Mouse (Mus musculus) left cerebral cortex, postnatal 14 days (tissue): Measurements from ENCODE around the gene Ptprm. TPM values are rescaled to one million over a fixed set of nuclear protein-coding genes. Genes with fewer than 3 reads are reported as not detected.

Source experiments
- DNase-seq, 2 experiments: peaks; one replicate each; pipeline ENCODE4 v3.0.0; 2021 to 2022; ENCODE audit warnings: low spot score in 2 of 2, mixed read lengths in 1 of 2
- intact Hi-C: fragments of 180-260 bp; cut with DNase I; formaldehyde crosslinking; loops from one replicate; pipeline ENCODE4 v1.15.1; 2025
- total RNA-seq, 2 experiments: library from RNA; stranded (reverse); gene quantifications; 2 replicates each; pipeline ENCODE4 v1.2.3; 2021

Ptprm gene
- total RNA-seq, 2 experiments from 2014 or later: 36.2 to 41.9 TPM

DNA sequence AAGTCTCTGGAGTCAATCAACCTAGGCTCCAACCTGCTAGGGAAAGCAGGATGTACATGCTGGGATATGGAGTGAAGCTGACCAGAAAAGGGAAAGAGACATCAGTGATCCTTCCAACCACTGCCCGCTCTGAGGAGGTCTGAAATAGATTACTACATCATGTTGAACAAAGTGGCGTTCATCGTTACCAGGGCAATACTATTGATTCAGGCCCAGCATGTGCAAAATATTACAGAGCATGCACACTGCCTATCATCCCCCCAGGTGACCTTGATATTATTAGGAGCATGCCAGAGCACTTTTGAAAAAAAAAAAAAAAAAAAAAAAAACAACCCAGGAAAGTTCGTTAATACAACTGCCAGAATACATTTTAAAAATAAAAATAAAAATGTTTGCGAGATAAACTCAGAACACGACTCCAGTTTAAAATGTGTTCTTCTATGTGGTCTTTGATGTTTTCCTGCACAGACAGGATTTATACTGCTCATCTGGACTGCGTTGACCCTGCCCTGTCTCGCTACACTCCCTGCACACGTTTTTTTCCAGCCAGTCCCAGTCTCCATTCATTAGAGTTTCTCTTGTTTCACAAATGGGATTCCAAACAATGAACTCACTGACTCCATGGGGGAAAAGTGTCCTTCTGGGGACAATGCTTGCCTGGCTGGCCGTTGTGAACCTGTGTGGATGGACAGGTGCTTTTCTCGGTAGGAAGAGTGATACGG is 111.3 kb downstream of the Ptprm start:
- intact Hi-C loops: no loop called here
- DNase-seq: no peak

GRCm38 (mm10) chr17:67241951-67242773 is 112.1 kb downstream of the Ptprm start:
- intact Hi-C loops: no loop called here
- DNase-seq: no peak

DNA sequence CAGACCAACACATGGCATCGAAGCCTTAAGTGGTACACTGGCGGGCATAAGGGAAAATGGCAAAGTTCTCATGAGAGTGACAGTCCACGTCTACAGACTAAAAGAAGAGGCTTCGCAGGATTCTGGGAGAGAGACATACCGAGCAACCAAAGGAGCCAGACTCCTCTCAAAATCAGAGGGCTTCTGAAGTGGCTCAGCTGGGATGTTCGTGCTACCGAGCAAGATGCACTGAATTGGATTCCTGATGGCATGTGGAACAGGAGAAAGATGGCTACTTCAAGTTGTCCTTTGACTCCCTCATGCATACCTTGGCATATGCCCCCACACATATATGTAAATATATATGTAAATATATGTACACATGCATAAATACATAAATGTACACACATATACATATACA is 115.4 kb downstream of the Ptprm start:
- intact Hi-C loops: no loop called here
- no peak for DNase-seq

DNA sequence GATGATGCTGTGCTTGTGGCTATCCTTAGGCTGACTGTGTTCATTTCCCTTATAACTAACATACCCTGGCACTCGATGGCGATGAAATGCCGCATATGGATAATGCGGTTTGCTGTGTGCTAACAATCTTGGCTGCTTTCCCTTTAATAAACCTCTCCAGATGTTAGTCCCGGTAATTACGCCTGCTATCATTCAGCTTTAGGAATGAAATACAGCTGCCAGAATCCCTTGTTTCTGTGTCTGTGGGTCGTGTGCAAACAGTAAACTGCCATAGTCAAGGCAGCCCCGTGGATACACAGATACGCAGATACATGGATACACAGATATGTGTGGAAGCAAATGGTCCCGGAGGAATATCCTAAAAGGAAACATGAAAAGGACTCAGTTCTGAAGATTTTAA is 116.8 kb downstream of the Ptprm start:
- DNase-seq: no peak
- intact Hi-C loops: no loop called here

DNA sequence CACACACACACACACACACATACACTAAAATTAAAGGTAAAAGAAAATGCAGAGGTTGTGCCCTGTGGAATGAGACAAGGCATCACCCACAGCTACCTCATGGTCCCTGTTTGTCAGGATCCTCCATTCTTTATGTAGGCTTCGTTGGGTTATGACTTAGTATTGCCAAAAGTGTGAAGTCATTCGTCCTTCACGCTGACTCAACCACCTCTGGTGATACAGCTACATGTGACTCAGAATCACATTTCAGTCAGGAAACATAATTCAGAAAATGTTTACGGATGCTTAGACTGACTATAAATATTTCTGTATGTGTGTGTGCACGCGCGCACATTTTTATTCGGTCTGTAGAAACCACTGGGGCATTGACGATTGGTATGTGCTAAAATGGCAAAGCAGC is 121.2 kb downstream of the Ptprm start:
- DNase-seq: no peak
- intact Hi-C loops: no loop called here

DNA sequence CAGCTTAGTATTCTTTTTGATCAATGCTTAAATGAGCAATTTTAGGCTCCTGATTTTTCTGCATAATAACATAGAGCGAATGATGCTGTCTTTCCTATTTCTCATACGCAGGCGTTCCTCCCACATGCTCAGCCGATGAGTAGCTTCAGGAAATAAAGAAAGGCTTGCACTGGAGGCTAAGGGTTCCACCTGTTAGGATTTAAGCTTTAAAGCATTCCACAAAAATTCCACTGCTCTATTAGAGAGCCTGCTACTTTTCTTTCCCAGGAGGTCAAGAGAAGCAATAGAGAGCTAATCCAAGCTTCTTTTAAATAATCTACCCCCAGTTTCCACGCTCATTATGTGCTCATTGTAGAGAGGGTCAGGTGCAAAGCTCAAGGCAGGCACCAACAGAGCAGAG is 127.3 kb downstream of the Ptprm start:
- intact Hi-C loops: no loop called here
- no peak for DNase-seq

- intact Hi-C loops: no loop called here
These were observed 138.9 kb downstream of the Ptprm start for GRCm38 (mm10) chr17:67215326-67215725.

GRCm38 (mm10) chr17:67213711-67214110 is 140.5 kb downstream of the Ptprm start:
- no peak for DNase-seq
- intact Hi-C loops: no loop called here

More at GRCm38 (mm10) chr17:67215326-67215725, 138.9 kb downstream of the Ptprm start:
- DNase-seq: no peak

DNA sequence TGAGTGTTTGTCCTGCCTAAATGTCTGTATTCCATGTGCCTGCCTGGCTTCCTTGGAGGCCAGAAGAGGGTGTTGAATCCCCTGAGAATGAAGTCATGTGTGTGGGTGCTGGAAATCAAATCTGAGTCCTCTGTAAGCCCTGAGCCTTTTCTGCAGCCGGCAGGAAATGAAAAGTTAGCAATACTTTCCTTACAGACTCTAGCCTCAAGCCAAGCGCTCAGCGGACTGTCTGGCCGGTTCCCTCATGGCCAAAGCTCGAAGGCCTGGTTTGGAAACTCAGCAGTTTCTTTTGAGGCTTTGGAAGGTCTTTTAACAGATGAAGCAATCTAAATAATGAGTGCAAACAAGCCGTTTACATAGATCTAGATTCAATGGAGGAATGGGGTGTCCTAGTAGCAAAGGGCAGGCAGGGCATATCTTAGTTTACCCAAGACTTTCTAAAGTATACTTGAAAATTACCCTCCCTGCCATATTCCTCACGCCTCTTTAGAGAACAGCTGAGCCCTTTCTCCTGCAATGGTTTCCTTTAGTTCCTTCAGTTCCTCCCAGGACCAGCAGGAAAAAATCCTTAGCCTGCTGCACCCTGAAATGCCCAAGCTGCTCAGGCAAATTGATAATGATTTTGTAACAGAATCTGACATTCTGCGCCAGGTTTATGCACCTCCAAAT is 144.4 kb downstream of the Ptprm start:
- DNase-seq: no peak
- intact Hi-C loops: no loop called here

- no peak for DNase-seq
- intact Hi-C loops: no loop called here
These were observed 145.7 kb downstream of the Ptprm start for GRCm38 (mm10) chr17:67208600-67208999.

DNA sequence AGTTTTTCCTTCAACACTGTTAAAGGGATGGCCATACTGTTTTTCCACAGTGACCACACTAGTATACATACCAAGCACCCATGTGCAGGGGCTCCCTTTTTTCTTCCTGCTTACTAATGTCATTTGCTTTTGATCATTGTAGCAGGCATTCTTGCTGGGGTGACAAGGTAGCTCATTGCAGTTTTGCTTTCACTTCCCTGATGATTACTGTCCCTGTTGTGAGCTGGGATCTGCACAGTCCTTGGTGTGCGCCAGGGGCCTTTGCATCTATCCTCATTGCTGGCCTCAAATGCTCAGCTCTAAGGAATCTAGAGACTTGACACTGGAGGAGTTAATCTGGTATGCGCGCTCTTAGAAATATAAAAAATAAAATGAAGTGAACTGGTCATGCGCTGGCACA is 147.3 kb downstream of the Ptprm start:
- DNase-seq: no peak
- intact Hi-C loops: no loop called here

- intact Hi-C loops: no loop called here
- DNase-seq: peak in 1 of 2 experiments; percentile 3
These were observed 153.1 kb downstream of the Ptprm start for GRCm38 (mm10) chr17:67201151-67201550.

DNA sequence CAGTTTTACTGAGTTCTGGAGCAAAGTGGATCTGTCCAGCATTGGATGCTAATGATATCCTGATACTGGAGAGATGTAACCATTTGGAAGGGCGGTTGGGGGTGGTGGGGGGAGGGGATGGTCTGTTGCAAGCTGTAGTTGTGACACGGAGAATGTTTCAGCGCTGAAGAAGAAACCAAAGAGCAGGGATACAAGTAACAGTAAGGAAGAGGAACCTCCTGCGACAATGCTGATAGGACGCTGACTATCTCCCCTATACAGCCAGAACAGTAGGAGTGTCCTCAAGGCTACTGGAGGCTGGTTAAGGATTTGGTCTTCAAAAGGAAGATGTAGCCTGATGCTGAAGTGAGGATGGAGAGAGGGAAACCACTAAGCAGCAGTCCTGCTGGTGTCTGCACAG is 160.5 kb downstream of the Ptprm start:
- no peak for DNase-seq
- intact Hi-C loops: no loop called here

DNA sequence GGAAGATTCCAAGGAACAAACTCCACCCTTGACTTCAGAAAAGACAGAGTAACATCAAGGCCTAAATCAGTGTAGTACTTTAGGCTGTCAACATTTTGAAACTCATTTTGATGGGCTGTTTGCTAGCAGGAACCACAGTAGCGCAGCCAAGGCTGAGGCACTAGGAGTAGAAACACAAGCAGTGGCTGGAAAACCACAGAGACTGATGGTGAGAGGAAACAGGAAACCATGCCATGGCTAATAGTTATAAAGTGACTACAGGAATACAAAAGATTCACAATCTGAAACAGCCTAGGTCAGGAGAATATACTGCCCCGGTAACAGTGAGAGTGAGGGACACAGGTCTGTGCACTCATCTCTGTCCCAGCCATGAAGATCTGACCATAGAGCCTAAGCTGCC is 165.7 kb downstream of the Ptprm start:
- intact Hi-C loops: no loop called here
- no peak for DNase-seq

DNA sequence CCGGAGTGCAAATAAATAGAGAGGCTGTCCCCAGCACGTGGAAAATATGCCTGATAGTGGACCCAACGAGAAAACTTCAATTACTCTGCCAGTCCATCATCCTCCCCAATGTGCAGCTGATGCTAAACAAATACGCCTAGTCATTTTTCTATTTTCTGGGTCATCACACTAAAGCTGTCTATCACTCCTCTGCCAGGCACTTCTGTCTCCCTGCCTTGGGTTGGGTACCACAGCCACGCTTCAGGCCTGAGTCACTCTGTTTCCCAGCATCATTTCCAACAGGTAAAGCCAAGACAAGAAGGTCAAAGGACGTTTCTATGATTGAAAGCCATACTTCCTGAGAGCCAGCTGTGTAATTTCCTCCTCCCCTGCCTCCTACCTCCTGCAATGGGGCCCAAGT is 167.4 kb downstream of the Ptprm start:
- intact Hi-C loops: no loop called here
- no peak for DNase-seq

DNA sequence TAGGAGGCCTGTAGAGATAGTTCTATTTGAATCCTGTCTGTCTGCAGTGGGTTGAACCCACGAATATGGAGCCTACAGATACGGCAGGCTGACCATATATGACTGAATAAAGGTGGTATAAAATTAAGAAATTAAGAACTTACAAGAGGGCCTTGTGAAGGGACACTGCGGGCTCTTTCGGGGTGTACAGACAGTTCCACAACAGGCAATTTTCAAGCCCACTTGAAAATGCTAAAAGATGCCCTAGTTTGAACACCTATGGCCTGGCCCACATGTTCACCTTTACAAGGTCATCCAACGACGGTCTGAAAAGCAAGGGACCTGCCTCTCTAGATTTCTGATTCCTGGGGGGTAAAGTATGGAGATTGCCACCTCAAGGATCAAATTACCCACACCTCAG is 168.3 kb downstream of the Ptprm start:
- intact Hi-C loops: no loop called here
- DNase-seq: no peak

DNA sequence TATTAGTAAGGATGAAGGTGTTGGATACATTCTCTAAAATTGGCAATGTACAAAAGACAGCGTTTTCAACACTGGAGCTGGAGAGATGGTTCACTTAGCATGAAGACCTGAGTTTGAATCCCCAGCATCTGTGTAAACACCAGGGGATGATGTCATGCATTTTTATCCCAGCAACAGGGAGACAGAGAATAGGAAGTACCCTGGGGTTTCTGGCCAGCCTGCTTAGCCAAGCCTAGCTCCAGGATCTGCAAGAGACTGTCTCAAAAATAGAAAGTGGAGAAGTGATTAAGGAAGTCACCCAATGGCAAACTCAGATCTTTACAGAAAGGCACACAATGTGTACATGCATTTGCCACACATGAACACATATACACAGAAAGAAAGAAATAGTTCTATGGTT is 174.8 kb downstream of the Ptprm start:
- intact Hi-C loops: no loop called here
- no peak for DNase-seq

- intact Hi-C loops: no loop called here
- DNase-seq: no peak
These were observed 175.5 kb downstream of the Ptprm start for GRCm38 (mm10) chr17:67178686-67179265.

GRCm38 (mm10) chr17:67175836-67176235 is 178.4 kb downstream of the Ptprm start:
- DNase-seq: peak; percentile 38 to 46
- intact Hi-C loops: no loop called here

GRCm38 (mm10) chr17:67171353-67171752 is 182.9 kb downstream of the Ptprm start:
- intact Hi-C loops: no loop called here
- no peak for DNase-seq
